36 mouse cellular contexts compared by ENCODE assay signal in genomic region chr1:141440234-141440633, GRCm38 (mm10).
"Had no signal": no experiment of that assay in that cellular context is flagged by ENCODE, and none has a peak within 500 bp of the region (broad histone marks: within the 10 kb centered on the region; RNA-seq: fewer than 3 reads in every experiment).

No protein-coding gene starts in this region.

- H3K27ac ChIP-seq: heart, adult 2 months; heart, embryonic 10.5 days; heart, embryonic 13.5 days; heart, embryonic 15.5 days; hindbrain, embryonic 12.5 days; hindbrain, embryonic 13.5 days; hindbrain, embryonic 14.5 days; hindbrain, embryonic 15.5 days; hindbrain, postnatal 0 days; intestine, embryonic 15.5 days; kidney, embryonic 15.5 days; kidney, postnatal 0 days; layer of hippocampus, adult 2 months had no signal

- H3K9ac ChIP-seq: heart, embryonic 12.5 days; heart, embryonic 13.5 days; heart, embryonic 15.5 days; hindbrain, embryonic 12.5 days; hindbrain, embryonic 13.5 days; hindbrain, embryonic 14.5 days; hindbrain, embryonic 15.5 days; intestine, embryonic 15.5 days; kidney, embryonic 15.5 days had no signal

- H3K9me3 ChIP-seq: heart, embryonic 10.5 days; heart, embryonic 12.5 days; heart, embryonic 13.5 days; heart, embryonic 15.5 days; hindbrain, embryonic 12.5 days; hindbrain, embryonic 13.5 days; hindbrain, embryonic 15.5 days; intestine, embryonic 15.5 days; kidney, embryonic 15.5 days had no signal

- H3K36me3 ChIP-seq: heart, embryonic 10.5 days; heart, embryonic 12.5 days; heart, embryonic 13.5 days; heart, embryonic 15.5 days; hindbrain, embryonic 12.5 days; hindbrain, embryonic 13.5 days; hindbrain, embryonic 15.5 days; intestine, embryonic 15.5 days; kidney, embryonic 15.5 days had no signal

- ATAC-seq: hindbrain, embryonic 16.5 days; hindbrain, postnatal 0 days; inflammation-experienced regulatory T-cells, adult 6 months; intestine, embryonic 15.5 days; intestine, embryonic 16.5 days; intestine, postnatal 0 days had no signal

- H3K4me3 ChIP-seq: heart, adult 2 months; heart, embryonic 10.5 days; heart, embryonic 12.5 days; heart, embryonic 13.5 days; heart, embryonic 15.5 days; hindbrain, embryonic 12.5 days; hindbrain, embryonic 13.5 days; hindbrain, embryonic 15.5 days; intestine, embryonic 15.5 days; kidney, embryonic 15.5 days; layer of hippocampus, adult 2 months had no signal

- H3K27me3 ChIP-seq: heart, embryonic 12.5 days; heart, embryonic 13.5 days; heart, embryonic 15.5 days; hindbrain, embryonic 12.5 days; hindbrain, embryonic 13.5 days; hindbrain, embryonic 15.5 days; intestine, embryonic 15.5 days; kidney, embryonic 15.5 days had no signal

- H3K4me2 ChIP-seq: heart, embryonic 11.5 days; heart, embryonic 12.5 days; heart, embryonic 13.5 days; heart, embryonic 15.5 days; hindbrain, embryonic 12.5 days; hindbrain, embryonic 13.5 days; hindbrain, embryonic 14.5 days; hindbrain, embryonic 15.5 days; intestine, embryonic 15.5 days; kidney, embryonic 15.5 days had no signal

- H3K4me1 ChIP-seq: heart, embryonic 10.5 days; heart, embryonic 12.5 days; heart, embryonic 13.5 days; heart, embryonic 15.5 days; hindbrain, embryonic 12.5 days; hindbrain, embryonic 13.5 days; hindbrain, embryonic 15.5 days; intestine, embryonic 15.5 days; kidney, embryonic 15.5 days had no signal

- DNase-seq: heart, adult 18-20 months; heart, adult 2 months; heart, postnatal 10 days; heart, postnatal 14 days; heart, postnatal 36 days; heart, postnatal 4 days; kidney, adult 11 months; kidney, adult 18-20 months; kidney, adult 2 months; kidney, adult 8-10 months; kidney, adult 9 months; kidney, postnatal 10 days; kidney, postnatal 14 days; kidney, postnatal 25 days; kidney, postnatal 36 days; kidney, postnatal 4 days; layer of hippocampus, adult 9-11 months; layer of hippocampus, postnatal 36 days had no signal
